In genomic region chr3:55415527-55415950, GRCm38 (mm10) we compare ENCODE assay signal across 9 mouse cellular contexts. TPM values are rescaled to one million over a fixed set of nuclear protein-coding genes. Genes with fewer than 3 reads are reported as not detected.
DNase-seq lines count a peak whose midpoint lies in the region; ATAC-seq and TF ChIP-seq lines count a peak whose summit lies in the region.
"Had no signal": no experiment of that assay in that cellular context is flagged by ENCODE, and none has a peak within 500 bp of the region (broad histone marks: within the 10 kb centered on the region; RNA-seq: fewer than 3 reads in every experiment).

No protein-coding gene starts in this region.

- TF ChIP-seq CTCF in hindbrain, postnatal 0 days (IDR thresholded peaks at IDR 0.05; ENCODE audit: low read depth), result no peak

- ATAC-seq in lung, embryonic 16.5 days (ENCODE audit: low read depth), result no peak
- peak; percentile 87 for ATAC-seq in hindbrain, postnatal 0 days
- peak; percentile 49; the same call in 1 of the 2 replicates for ATAC-seq in limb, embryonic 13.5 days (ENCODE audit: low FRiP score, low read depth)
- no peak for ATAC-seq in liver, embryonic 11.5 days (replicated peaks; ENCODE audit: low FRiP score)

- H3K4me2 ChIP-seq in lung, embryonic 16.5 days (ENCODE audit: low read depth, low read length), result peak overlapping the region; percentile 24; the same call in 1 of the 2 replicates
- H3K4me2 ChIP-seq in hindbrain, postnatal 0 days (ENCODE audit: low read depth, low read length), result peak overlapping the region; percentile 37
- peak overlapping the region; percentile 58 for H3K4me2 ChIP-seq in limb, embryonic 13.5 days (replicated peaks)
- H3K4me2 ChIP-seq in liver, embryonic 11.5 days, result no peak overlapping the region

- DNase-seq in lung, adult 18-20 months, result no peak
- DNase-seq in forebrain, embryonic 10.5 days (ENCODE audit: extremely low spot score, low spot score), result peak; percentile 32
- peak; percentile 81 for DNase-seq in hindbrain, postnatal 0 days (ENCODE audit: low spot score)
- peak; percentile 82 to 86 for DNase-seq in right cerebral cortex, postnatal 36 days (ENCODE audit: low spot score in 2 of 2)
- no peak for DNase-seq in liver, embryonic 11.5 days (ENCODE audit: low spot score)
- no peak for DNase-seq in urinary bladder, postnatal 25 days (ENCODE audit: low spot score)

- H3K27me3 ChIP-seq in lung, embryonic 16.5 days (ENCODE audit: control insufficient read depth, insufficient read depth, low read depth, low read length), result no peaks in the 10 kb centered on the region
- no peaks in the 10 kb centered on the region for H3K27me3 ChIP-seq in forebrain, embryonic 10.5 days (ENCODE audit: poor library complexity, severe bottlenecking)
- no peaks in the 10 kb centered on the region for H3K27me3 ChIP-seq in hindbrain, postnatal 0 days (ENCODE audit: insufficient read depth, low read length)
- no peaks in the 10 kb centered on the region for H3K27me3 ChIP-seq in limb, embryonic 13.5 days
- no peaks in the 10 kb centered on the region for H3K27me3 ChIP-seq in liver, embryonic 11.5 days (replicated peaks; ENCODE audit: control insufficient read depth, insufficient read depth, low read length)

- WGBS in lung, embryonic 16.5 days, result 32% methylated on average over 14 of the region's 14 CpGs
- WGBS in forebrain, embryonic 10.5 days, result 11% methylated on average over 14 of the region's 14 CpGs
- 6% methylated on average over 14 of the region's 14 CpGs for WGBS in hindbrain, postnatal 0 days
- WGBS in limb, embryonic 13.5 days, result 18% methylated on average over 14 of the region's 14 CpGs
- 27% methylated on average over 14 of the region's 14 CpGs for WGBS in liver, embryonic 11.5 days

- no peaks in the 10 kb centered on the region for H3K4me1 ChIP-seq in lung, embryonic 16.5 days (replicated peaks; ENCODE audit: control insufficient read depth, insufficient read depth, low read length)
- H3K4me1 ChIP-seq in forebrain, embryonic 10.5 days, result peaks cover 37% of the 10 kb centered on the region
- H3K4me1 ChIP-seq in hindbrain, postnatal 0 days (ENCODE audit: insufficient read depth, low read length), result peaks cover 15% of the 10 kb centered on the region; the same call in 1 of the 2 replicates
- peaks cover 27% of the 10 kb centered on the region for H3K4me1 ChIP-seq in limb, embryonic 13.5 days
- no peaks in the 10 kb centered on the region for H3K4me1 ChIP-seq in liver, embryonic 11.5 days (replicated peaks; ENCODE audit: control insufficient read depth, insufficient read depth, low read length)

- H3K27ac ChIP-seq in lung, embryonic 16.5 days (ENCODE audit: low read length), result no peak overlapping the region
- H3K27ac ChIP-seq in forebrain, embryonic 10.5 days, result peak overlapping the region; percentile 80
- H3K27ac ChIP-seq in hindbrain, postnatal 0 days, result peak overlapping the region; percentile 83
- 0 out of 2 replicates have a peak overlapping the region, but pooled peaks have one; percentile 28 for H3K27ac ChIP-seq in limb, embryonic 13.5 days
- H3K27ac ChIP-seq in liver, embryonic 11.5 days (ENCODE audit: low read depth, low read length), result no peak overlapping the region
- H3K27ac ChIP-seq: heart, adult 2 months had no signal

- no peaks in the 10 kb centered on the region for H3K36me3 ChIP-seq in lung, embryonic 16.5 days (ENCODE audit: control insufficient read depth, insufficient read depth, low read length)
- no peaks in the 10 kb centered on the region for H3K36me3 ChIP-seq in forebrain, embryonic 10.5 days (replicated peaks)
- H3K36me3 ChIP-seq in hindbrain, postnatal 0 days (ENCODE audit: insufficient read depth, low read length), result no peaks in the 10 kb centered on the region
- peaks cover 3% of the 10 kb centered on the region; the same call in 1 of the 2 replicates for H3K36me3 ChIP-seq in limb, embryonic 13.5 days
- no peaks in the 10 kb centered on the region for H3K36me3 ChIP-seq in liver, embryonic 11.5 days (ENCODE audit: control insufficient read depth, insufficient read depth, low read length)

- H3K9ac ChIP-seq in lung, embryonic 16.5 days (ENCODE audit: low read length), result no peak overlapping the region
- peak overlapping the region; percentile 31; the same call in 1 of the 2 replicates for H3K9ac ChIP-seq in hindbrain, postnatal 0 days (replicated peaks; ENCODE audit: low read length)
- H3K9ac ChIP-seq in limb, embryonic 13.5 days, result peak overlapping the region; percentile 35; the same call in 1 of the 2 replicates
- no peak overlapping the region for H3K9ac ChIP-seq in liver, embryonic 11.5 days (ENCODE audit: low read depth, low read length)

- no peaks in the 10 kb centered on the region for H3K9me3 ChIP-seq in lung, embryonic 16.5 days (ENCODE audit: control insufficient read depth, low read length)
- peaks cover 5% of the 10 kb centered on the region; the same call in 1 of the 2 replicates for H3K9me3 ChIP-seq in forebrain, embryonic 10.5 days
- no peaks in the 10 kb centered on the region for H3K9me3 ChIP-seq in hindbrain, postnatal 0 days (ENCODE audit: low read length)
- 0 out of 2 replicates have a peak, but pooled peaks cover 7% of the 10 kb centered on the region for H3K9me3 ChIP-seq in limb, embryonic 13.5 days
- H3K9me3 ChIP-seq in liver, embryonic 11.5 days (ENCODE audit: control insufficient read depth, low read length), result no peaks in the 10 kb centered on the region

- H3K4me3 ChIP-seq in lung, embryonic 16.5 days (ENCODE audit: low read length), result no peak overlapping the region
- peak overlapping the region; percentile 32 for H3K4me3 ChIP-seq in forebrain, embryonic 10.5 days
- H3K4me3 ChIP-seq in hindbrain, postnatal 0 days (ENCODE audit: low read length), result no peak overlapping the region
- peak overlapping the region; percentile 19 for H3K4me3 ChIP-seq in limb, embryonic 13.5 days
- H3K4me3 ChIP-seq in liver, embryonic 11.5 days (ENCODE audit: low read depth, low read length), result no peak overlapping the region
- H3K4me3 ChIP-seq: heart, adult 2 months had no signal

RNA-seq across cellular contexts. Expression of gene Gm21954, which starts 56.5 kb away (rescaled TPM):
- not detected in 2 replicates for polyA plus RNA-seq in lung, embryonic 16.5 days (2015; fragmentation: Nextera tagmentation; extraction: Ambion mirVana)
- polyA plus RNA-seq in forebrain, embryonic 10.5 days (2016; fragmentation: Nextera tagmentation; extraction: Ambion mirVana), result not detected in 2 replicates
- not detected in 2 replicates for total RNA-seq in hindbrain, postnatal 0 days (2014; rRNA removed)
- not detected in 2 replicates for polyA plus RNA-seq in hindbrain, postnatal 0 days (2015; fragmentation: Nextera tagmentation; extraction: Ambion mirVana)
- polyA plus RNA-seq in limb, embryonic 13.5 days (2015; fragmentation: Nextera tagmentation; extraction: Ambion mirVana), result not detected in 2 replicates
- polyA plus RNA-seq in liver, embryonic 11.5 days (2014; fragmentation: Nextera tagmentation; extraction: Ambion mirVana), result not detected in 2 replicates
- total RNA-seq: heart, adult 2 months had no signal
- polyA plus RNA-seq: heart, adult 2 months had no signal

Comparison
In these comparisons a context has a peak if more than half of its experiments do, and no peak if none do; other contexts are left out.
1. ATAC-seq: peak in hindbrain, postnatal 0 days (single experiment) and limb, embryonic 13.5 days (single experiment); none in lung, embryonic 16.5 days (single experiment) and liver, embryonic 11.5 days (single experiment).
2. H3K27ac ChIP-seq: peak in forebrain, embryonic 10.5 days (single experiment), hindbrain, postnatal 0 days (single experiment) and limb, embryonic 13.5 days (single experiment); none in lung, embryonic 16.5 days (single experiment) and liver, embryonic 11.5 days (single experiment).
3. H3K4me3 ChIP-seq: peak in forebrain, embryonic 10.5 days (single experiment) and limb, embryonic 13.5 days (single experiment); none in lung, embryonic 16.5 days (single experiment), hindbrain, postnatal 0 days (single experiment) and liver, embryonic 11.5 days (single experiment).
4. H3K9ac ChIP-seq: peak in hindbrain, postnatal 0 days (single experiment) and limb, embryonic 13.5 days (single experiment); none in lung, embryonic 16.5 days (single experiment) and liver, embryonic 11.5 days (single experiment).
5. DNase-seq: peak in forebrain, embryonic 10.5 days (single experiment), hindbrain, postnatal 0 days (single experiment) and right cerebral cortex, postnatal 36 days (2 of 2); none in lung, adult 18-20 months (0 of 2), liver, embryonic 11.5 days (single experiment) and urinary bladder, postnatal 25 days (single experiment).